Comparison of ENCODE assay signal across 15 mouse cellular contexts in genomic region chr4:129242761-129243160, GRCm38 (mm10). TPM values are rescaled to one million over a fixed set of nuclear protein-coding genes. Genes with fewer than 3 reads are reported as not detected.
DNase-seq lines count a peak whose midpoint lies in the region; ATAC-seq and TF ChIP-seq lines count a peak whose summit lies in the region.
"Had no signal": no experiment of that assay in that cellular context is flagged by ENCODE, and none has a peak within 500 bp of the region (broad histone marks: within the 10 kb centered on the region; RNA-seq: fewer than 3 reads in every experiment).

No protein-coding gene starts in this region.

- TF ChIP-seq CTCF in stomach, postnatal 0 days (IDR thresholded peaks at IDR 0.05; ENCODE audit: low read depth) = no peak

- peaks cover 83% of the 10 kb centered on the region for H3K27me3 ChIP-seq in heart, embryonic 15.5 days
- peaks cover 34% of the 10 kb centered on the region for H3K27me3 ChIP-seq in neural tube, embryonic 13.5 days
- peaks cover 3% of the 10 kb centered on the region; the same call in 1 of the 2 replicates for H3K27me3 ChIP-seq in intestine, embryonic 15.5 days (replicated peaks)
- no peaks in the 10 kb centered on the region for H3K27me3 ChIP-seq in stomach, postnatal 0 days (ENCODE audit: control insufficient read depth, insufficient read depth, low read length)

- no peak for TF ChIP-seq EP300 in stomach, postnatal 0 days (optimal IDR thresholded peaks at IDR 0.05)

- 0 out of 2 replicates have a peak overlapping the region, but pooled peaks have one; percentile 23 for H3K27ac ChIP-seq in heart, embryonic 15.5 days
- peak overlapping the region; percentile 23 for H3K27ac ChIP-seq in neural tube, embryonic 13.5 days (replicated peaks)
- peak overlapping the region; percentile 60; the same call in 1 of the 2 replicates for H3K27ac ChIP-seq in intestine, embryonic 15.5 days
- H3K27ac ChIP-seq in stomach, postnatal 0 days (replicated peaks) = peak overlapping the region; percentile 70

- no peak for ATAC-seq in heart, embryonic 15.5 days (replicated peaks; ENCODE audit: insufficient number of reproducible peaks, insufficient read depth, low FRiP score, low read depth)
- no peak for ATAC-seq in neural tube, embryonic 13.5 days (ENCODE audit: low read depth)
- no peak for ATAC-seq in intestine, embryonic 15.5 days
- no peak for ATAC-seq in stomach, postnatal 0 days (ENCODE audit: low FRiP score, low TSS enrichment)

- no peak overlapping the region for H3K4me2 ChIP-seq in heart, embryonic 15.5 days
- H3K4me2 ChIP-seq in neural tube, embryonic 13.5 days = no peak overlapping the region
- no peak overlapping the region for H3K4me2 ChIP-seq in intestine, embryonic 15.5 days (replicated peaks)
- 0 out of 2 replicates have a peak overlapping the region, but pooled peaks have one; percentile 11 for H3K4me2 ChIP-seq in stomach, postnatal 0 days (replicated peaks; ENCODE audit: low read depth)
- H3K4me2 ChIP-seq: midbrain, embryonic 11.5 days had no signal

- no peak overlapping the region for H3K4me3 ChIP-seq in heart, embryonic 15.5 days
- no peak overlapping the region for H3K4me3 ChIP-seq in neural tube, embryonic 13.5 days
- H3K4me3 ChIP-seq in intestine, embryonic 15.5 days (replicated peaks) = no peak overlapping the region
- no peak overlapping the region for H3K4me3 ChIP-seq in stomach, postnatal 0 days (ENCODE audit: low read depth, low read length)

- no peak for DNase-seq in heart, adult 9 months (ENCODE audit: low spot score in 2 of 2)
- DNase-seq in neural tube, embryonic 10.5 days (ENCODE audit: extremely low spot score, low spot score) = no peak
- no peak for DNase-seq in stomach, postnatal 0 days (ENCODE audit: low spot score)
- no peak for DNase-seq in heart, adult 11 months
- DNase-seq in adrenal gland, adult 8-10 months = no peak
- DNase-seq: cerebellum, adult 8-10 months; gastrocnemius, postnatal 36 days; heart, postnatal 10 days; kidney, adult 9 months; right cerebral cortex, postnatal 14 days had no signal

- WGBS in heart, embryonic 15.5 days = 49% methylated on average over 4 of the region's 4 CpGs
- WGBS in neural tube, embryonic 13.5 days = 21% methylated on average over 4 of the region's 4 CpGs
- 37% methylated on average over 4 of the region's 4 CpGs for WGBS in intestine, embryonic 15.5 days
- 34% methylated on average over 4 of the region's 4 CpGs for WGBS in stomach, postnatal 0 days

- no peak overlapping the region for H3K9ac ChIP-seq in heart, embryonic 15.5 days
- H3K9ac ChIP-seq in neural tube, embryonic 13.5 days = 0 out of 2 replicates have a peak overlapping the region, but pooled peaks have one; percentile 34
- H3K9ac ChIP-seq in intestine, embryonic 15.5 days = peak overlapping the region; percentile 2; the same call in 1 of the 2 replicates
- H3K9ac ChIP-seq in stomach, postnatal 0 days (ENCODE audit: low read length) = no peak overlapping the region

- peaks cover 40% of the 10 kb centered on the region for H3K4me1 ChIP-seq in heart, embryonic 15.5 days (replicated peaks)
- peaks cover 36% of the 10 kb centered on the region for H3K4me1 ChIP-seq in neural tube, embryonic 13.5 days (replicated peaks)
- H3K4me1 ChIP-seq in intestine, embryonic 15.5 days (replicated peaks) = peaks cover 43% of the 10 kb centered on the region
- peaks cover 6% of the 10 kb centered on the region; the same call in 1 of the 2 replicates for H3K4me1 ChIP-seq in stomach, postnatal 0 days (replicated peaks; ENCODE audit: control insufficient read depth, insufficient read depth)

- H3K9me3 ChIP-seq in heart, embryonic 15.5 days (replicated peaks) = no peaks in the 10 kb centered on the region
- H3K9me3 ChIP-seq in neural tube, embryonic 13.5 days = no peaks in the 10 kb centered on the region
- H3K9me3 ChIP-seq in intestine, embryonic 15.5 days = no peaks in the 10 kb centered on the region
- no peaks in the 10 kb centered on the region for H3K9me3 ChIP-seq in stomach, postnatal 0 days (ENCODE audit: control insufficient read depth, low read length)

- H3K36me3 ChIP-seq in heart, embryonic 15.5 days = no peaks in the 10 kb centered on the region
- H3K36me3 ChIP-seq in neural tube, embryonic 13.5 days = no peaks in the 10 kb centered on the region
- H3K36me3 ChIP-seq in intestine, embryonic 15.5 days = no peaks in the 10 kb centered on the region
- no peaks in the 10 kb centered on the region for H3K36me3 ChIP-seq in stomach, postnatal 0 days (ENCODE audit: control insufficient read depth, insufficient read depth, low read length)

RNA-seq across cellular contexts. Expression of gene C77080, which starts 18.4 kb away (rescaled TPM):
- polyA plus RNA-seq in heart, embryonic 15.5 days (2015; fragmentation: Nextera tagmentation; extraction: Ambion mirVana) = 1.4 and 3.1 TPM in 2 replicates
- 7.5 and 10.3 TPM in 2 replicates for polyA plus RNA-seq in neural tube, embryonic 13.5 days (2015; fragmentation: Nextera tagmentation; extraction: Ambion mirVana)
- polyA plus RNA-seq in intestine, embryonic 15.5 days (2015; fragmentation: Nextera tagmentation; extraction: Ambion mirVana) = 9.7 and 10.3 TPM in 2 replicates
- 9.6 and 10.3 TPM in 2 replicates for polyA plus RNA-seq in stomach, postnatal 0 days (2015; fragmentation: Nextera tagmentation; extraction: Ambion mirVana)
- total RNA-seq in adrenal gland, adult 8-10 months (2022) = 10 to 100 TPM; 23.9 to 44.8 (median 34.4) TPM
- total RNA-seq: neutrophil, adult 5-6 weeks had no signal

RNA-seq across cellular contexts. Expression of gene Sync, which starts 44.7 kb away (rescaled TPM):
- polyA plus RNA-seq in heart, embryonic 15.5 days (2015; fragmentation: Nextera tagmentation; extraction: Ambion mirVana) = 2.1 and 2.3 TPM in 2 replicates
- 3.2 and 3.4 TPM in 2 replicates for polyA plus RNA-seq in neural tube, embryonic 13.5 days (2015; fragmentation: Nextera tagmentation; extraction: Ambion mirVana)
- 1.2 TPM in 2 replicates for polyA plus RNA-seq in intestine, embryonic 15.5 days (2015; fragmentation: Nextera tagmentation; extraction: Ambion mirVana)
- 2.9 and 3.2 TPM in 2 replicates for polyA plus RNA-seq in stomach, postnatal 0 days (2015; fragmentation: Nextera tagmentation; extraction: Ambion mirVana)
- 1 to 10 TPM in 3 of 4 experiments, under 1 TPM in 1; 0.73 to 2.5 (median 1.1) TPM for total RNA-seq in adrenal gland, adult 8-10 months (2022)

RNA-seq across cellular contexts. Expression of gene Yars, which starts 53.2 kb away (rescaled TPM):
- 40.8 and 48.8 TPM in 2 replicates for polyA plus RNA-seq in heart, embryonic 15.5 days (2015; fragmentation: Nextera tagmentation; extraction: Ambion mirVana)
- polyA plus RNA-seq in neural tube, embryonic 13.5 days (2015; fragmentation: Nextera tagmentation; extraction: Ambion mirVana) = 106 and 108 TPM in 2 replicates
- 94.2 and 97.2 TPM in 2 replicates for polyA plus RNA-seq in intestine, embryonic 15.5 days (2015; fragmentation: Nextera tagmentation; extraction: Ambion mirVana)
- polyA plus RNA-seq in stomach, postnatal 0 days (2015; fragmentation: Nextera tagmentation; extraction: Ambion mirVana) = 41.3 and 44.2 TPM in 2 replicates
- 100 to 1,000 TPM in 1 of 4 experiments, 10 to 100 TPM in 3; 83.3 to 108 (median 89.0) TPM for total RNA-seq in adrenal gland, adult 8-10 months (2022)

RNA-seq across cellular contexts. Expression of gene S100pbp, which starts 53.2 kb away (rescaled TPM):
- 10.8 and 13.2 TPM in 2 replicates for polyA plus RNA-seq in heart, embryonic 15.5 days (2015; fragmentation: Nextera tagmentation; extraction: Ambion mirVana)
- polyA plus RNA-seq in neural tube, embryonic 13.5 days (2015; fragmentation: Nextera tagmentation; extraction: Ambion mirVana) = 15.8 and 19.9 TPM in 2 replicates
- 12.5 and 14.5 TPM in 2 replicates for polyA plus RNA-seq in intestine, embryonic 15.5 days (2015; fragmentation: Nextera tagmentation; extraction: Ambion mirVana)
- polyA plus RNA-seq in stomach, postnatal 0 days (2015; fragmentation: Nextera tagmentation; extraction: Ambion mirVana) = 3.7 and 4.5 TPM in 2 replicates
- total RNA-seq in adrenal gland, adult 8-10 months (2022) = 10 to 100 TPM; 21.7 to 31.7 (median 25.4) TPM

Comparison
In these comparisons a context has a peak if more than half of its experiments do, and no peak if none do; other contexts are left out.
1. H3K9ac ChIP-seq: peak in neural tube, embryonic 13.5 days (single experiment) and intestine, embryonic 15.5 days (single experiment); none in heart, embryonic 15.5 days (single experiment) and stomach, postnatal 0 days (single experiment).
2. Peak in every context shown above with its lines, with median percentiles within 50 percentile points of each other: H3K27ac ChIP-seq.